Mouse (Mus musculus) testis, postnatal 14 days (tissue): ENCODE results near the gene Enam.
A peak's percentile ranks its signal among the peaks of the same experiment; 100 is the strongest.
"Not testable (repeated sequence)": the region's sequence is repeated elsewhere in the genome, so short reads cannot be mapped to it uniquely, and the experiment has no call there.

Experiments used
- DNase-seq: peaks from one replicate; pipeline ENCODE4 v3.0.0; 2021; ENCODE audit warnings: low spot score

The Enam gene

GRCm38 (mm10) chr5:88487675-88488074 lies at the start of gene Enam:
TSS of gene Enam (plus strand) at chr5:88487975.
- DNase-seq = no peak

GRCm38 (mm10) chr5:88455691-88456090 lies 32.1 kb upstream of the Enam start, which contains the start of gene Ambn:
TSS of gene Ambn (plus strand) at chr5:88455991.
- no peak for DNase-seq

- DNase-seq = no peak
Observed at GRCm38 (mm10) chr5:88467471-88467870, 20.3 kb upstream of the Enam start.

- DNase-seq = no peak
Observed at GRCm38 (mm10) chr5:88468807-88469704, 18.7 kb upstream of the Enam start.

GRCm38 (mm10) chr5:88489004-88489403 lies 1.2 kb downstream of the Enam start:
- no peak for DNase-seq

- DNase-seq = no peak
Observed at GRCm38 (mm10) chr5:88491111-88491510, 3.3 kb downstream of the Enam start.

GRCm38 (mm10) chr5:88499781-88500180 lies 12.0 kb downstream of the Enam start:
- DNase-seq = no peak

- no peak for DNase-seq
Observed at GRCm38 (mm10) chr5:88508555-88508954, 20.8 kb downstream of the Enam start.

GRCm38 (mm10) chr5:88508990-88509389 lies 21.2 kb downstream of the Enam start:
- DNase-seq = no peak

- DNase-seq = no peak
Observed at GRCm38 (mm10) chr5:88519232-88519631, 31.5 kb downstream of the Enam start.

- DNase-seq = no peak
Observed at GRCm38 (mm10) chr5:88527657-88528056, 39.9 kb downstream of the Enam start, which contains the start of gene Jchain. TSS of gene Jchain (minus strand) at chr5:88527891.

- peak; percentile 58 for DNase-seq
Observed at GRCm38 (mm10) chr5:88530908-88531307, 43.1 kb downstream of the Enam start.

- DNase-seq = no peak
Observed at GRCm38 (mm10) chr5:88534697-88535096, 46.9 kb downstream of the Enam start.

GRCm38 (mm10) chr5:88540845-88541244 lies 53.1 kb downstream of the Enam start:
- DNase-seq = no peak

GRCm38 (mm10) chr5:88542651-88543282 lies 55.0 kb downstream of the Enam start:
- no peak for DNase-seq

GRCm38 (mm10) chr5:88544411-88544810 lies 56.6 kb downstream of the Enam start:
- not testable (repeated sequence) for DNase-seq

- no peak for DNase-seq
Observed at GRCm38 (mm10) chr5:88545536-88545935, 57.8 kb downstream of the Enam start.

GRCm38 (mm10) chr5:88553271-88554085 lies 65.7 kb downstream of the Enam start:
- no peak for DNase-seq

GRCm38 (mm10) chr5:88554086-88554886 lies 66.5 kb downstream of the Enam start, which contains the start of gene Utp3:
TSS of gene Utp3 (plus strand) at chr5:88554462.
- peak; percentile 93 for DNase-seq
